Mouse (Mus musculus): ENCODE results near the gene Mpv17l.
A peak's percentile ranks its signal among the peaks of the same experiment; 100 is the strongest.
"Not testable (repeated sequence)": the region's sequence is repeated elsewhere in the genome, so short reads cannot be mapped to it uniquely, and the experiment has no call there.

The Mpv17l gene

GRCm38 (mm10) chr16:13902888-13903483, at the start of gene Mpv17l, which contains the start of gene Pdxdc1:
Gene Mpv17l (plus strand): TSS chr16:13903161.
Gene Pdxdc1 (minus strand): TSS chr16:13903131.
- DNase-seq (ENCODE audit: extremely low read depth, insufficient read length, low spot score) = peak; percentile 100

GRCm38 (mm10) chr16:13853886-13854285, 49.1 kb upstream of the Mpv17l start:
- DNase-seq (ENCODE audit: extremely low read depth, insufficient read length, low spot score) = no peak

- no peak for DNase-seq (ENCODE audit: extremely low read depth, insufficient read length, low spot score)
Observed at GRCm38 (mm10) chr16:13866076-13866475, 36.9 kb upstream of the Mpv17l start.

GRCm38 (mm10) chr16:13866616-13867015, 36.3 kb upstream of the Mpv17l start:
- DNase-seq (ENCODE audit: extremely low read depth, insufficient read length, low spot score) = no peak

GRCm38 (mm10) chr16:13867406-13867805, 35.6 kb upstream of the Mpv17l start:
- DNase-seq (ENCODE audit: extremely low read depth, insufficient read length, low spot score) = not testable (repeated sequence)

- DNase-seq (ENCODE audit: extremely low read depth, insufficient read length, low spot score) = no peak
Observed at GRCm38 (mm10) chr16:13867910-13868514, 34.9 kb upstream of the Mpv17l start.

- peak; percentile 32 for DNase-seq (ENCODE audit: extremely low read depth, insufficient read length, low spot score)
Observed at GRCm38 (mm10) chr16:13875483-13875882, 27.5 kb upstream of the Mpv17l start.

GRCm38 (mm10) chr16:13883094-13883774, 19.7 kb upstream of the Mpv17l start:
- no peak for DNase-seq (ENCODE audit: extremely low read depth, insufficient read length, low spot score)

- DNase-seq (ENCODE audit: extremely low read depth, insufficient read length, low spot score) = no peak
Observed at GRCm38 (mm10) chr16:13890449-13890848, 12.5 kb upstream of the Mpv17l start.

- DNase-seq (ENCODE audit: extremely low read depth, insufficient read length, low spot score) = no peak
Observed at GRCm38 (mm10) chr16:13892850-13893249, 10.1 kb upstream of the Mpv17l start.

- no peak for DNase-seq (ENCODE audit: extremely low read depth, insufficient read length, low spot score)
Observed at GRCm38 (mm10) chr16:13894097-13894496, 8.9 kb upstream of the Mpv17l start.

GRCm38 (mm10) chr16:13895740-13896139, 7.2 kb upstream of the Mpv17l start:
- DNase-seq (ENCODE audit: extremely low read depth, insufficient read length, low spot score) = no peak

- no peak for DNase-seq (ENCODE audit: extremely low read depth, insufficient read length, low spot score)
Observed at GRCm38 (mm10) chr16:13896357-13896756, 6.6 kb upstream of the Mpv17l start.

- DNase-seq (ENCODE audit: extremely low read depth, insufficient read length, low spot score) = no peak
Observed at GRCm38 (mm10) chr16:13898981-13899380, 4.0 kb upstream of the Mpv17l start.

- no peak for DNase-seq (ENCODE audit: extremely low read depth, insufficient read length, low spot score)
Observed at GRCm38 (mm10) chr16:13902397-13902831, 547 bp upstream of the Mpv17l start.

GRCm38 (mm10) chr16:13903488-13903887, 527 bp downstream of the Mpv17l start:
- DNase-seq (ENCODE audit: extremely low read depth, insufficient read length, low spot score) = no peak

GRCm38 (mm10) chr16:13907297-13907696, 4.3 kb downstream of the Mpv17l start:
- DNase-seq (ENCODE audit: extremely low read depth, insufficient read length, low spot score) = no peak

GRCm38 (mm10) chr16:13920093-13920492, 17.1 kb downstream of the Mpv17l start:
- no peak for DNase-seq (ENCODE audit: extremely low read depth, insufficient read length, low spot score)

GRCm38 (mm10) chr16:13921063-13921462, 18.1 kb downstream of the Mpv17l start:
- DNase-seq (ENCODE audit: extremely low read depth, insufficient read length, low spot score) = no peak

- no peak for DNase-seq (ENCODE audit: extremely low read depth, insufficient read length, low spot score)
Observed at GRCm38 (mm10) chr16:13921781-13922180, 18.8 kb downstream of the Mpv17l start.

- not testable (repeated sequence) for DNase-seq (ENCODE audit: extremely low read depth, insufficient read length, low spot score)
Observed at GRCm38 (mm10) chr16:13922499-13922898, 19.5 kb downstream of the Mpv17l start.

- DNase-seq (ENCODE audit: extremely low read depth, insufficient read length, low spot score) = not testable (repeated sequence)
Observed at GRCm38 (mm10) chr16:13922966-13923365, 20.0 kb downstream of the Mpv17l start.

All from 3134 (cell line).